Mouse (Mus musculus) spleen, adult 2 months (tissue): ENCODE results near the gene Gm813.

Experiments used
- CTCF ChIP-seq: fragments of 200-500 bp; IDR thresholded peaks from 2 replicates; pipeline ENCODE4 v1.5.1; 2011; ENCODE audit warnings: mild to moderate bottlenecking, inconsistent platforms; ENCODE audit not compliant: insufficient read depth, insufficient read length, insufficient replicate concordance; ENCODE audit errors: extremely low read depth
- POLR2A ChIP-seq: fragments of 200-500 bp; IDR thresholded peaks from 2 replicates; pipeline ENCODE4 v1.6.1; 2011; ENCODE audit warnings: low read depth, low read length, inconsistent platforms

- TF ChIP-seq CTCF (no peak), POLR2A (no peak)
Observed at GRCm38 (mm10) chr16:58628968-58629367, 12.2 kb upstream of the Gm813 start.
